Mouse (Mus musculus) layer of hippocampus, postnatal 36 days (tissue): Measurements from ENCODE around the gene Gmppa. TPM values are rescaled to one million over a fixed set of nuclear protein-coding genes. Genes with fewer than 3 reads are reported as not detected.

Experiments
- DNase-seq, 2 experiments: peaks; one replicate each; pipeline ENCODE4 v3.0.0; 2022
- total RNA-seq, 2 experiments: library from RNA; stranded (reverse); gene quantifications; 2 replicates each; pipeline ENCODE4 v1.2.3; 2021

The Gmppa gene
- total RNA-seq, 2 experiments from 2014 or later = 63.6 to 73.5 TPM

DNA sequence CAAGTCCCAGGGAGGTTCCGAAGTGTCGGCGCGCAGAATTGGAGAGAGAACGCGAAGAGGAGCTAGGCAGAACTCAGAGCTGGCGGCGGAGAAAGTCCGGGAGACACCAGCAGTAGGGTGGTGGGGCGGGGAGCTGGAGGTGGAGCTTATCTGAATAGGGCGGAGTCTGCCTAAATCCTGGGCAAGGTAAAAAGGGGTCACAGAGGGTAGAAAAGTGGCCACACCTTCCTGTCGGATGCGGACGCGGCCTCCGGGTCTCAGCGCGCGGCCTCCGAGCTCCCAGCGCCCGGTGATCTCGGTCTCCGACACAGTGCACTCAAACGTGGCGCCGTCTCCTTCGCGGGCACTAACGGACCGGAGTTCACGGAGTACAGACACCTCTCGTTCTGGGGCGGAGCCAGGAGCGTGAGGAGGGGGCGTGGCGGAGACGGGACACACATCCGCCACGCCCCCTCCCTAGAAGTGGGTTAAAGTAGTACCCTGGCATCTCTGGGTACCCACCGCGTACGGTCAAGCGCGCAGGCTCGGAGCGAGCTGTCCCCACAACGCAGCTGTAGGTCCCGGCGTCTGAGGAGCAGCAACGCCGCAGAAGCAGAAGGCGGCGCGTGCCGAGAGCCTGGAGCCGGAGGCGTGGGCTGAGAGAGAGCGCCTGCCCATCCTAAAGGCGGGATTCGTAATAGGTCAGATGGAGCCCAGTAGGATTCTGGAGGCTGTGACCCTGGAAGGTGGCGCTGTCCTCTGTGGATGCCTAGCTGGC, 51.9 kb downstream of the Gmppa start:
- peak; percentile 47 to 50 for DNase-seq

DNA sequence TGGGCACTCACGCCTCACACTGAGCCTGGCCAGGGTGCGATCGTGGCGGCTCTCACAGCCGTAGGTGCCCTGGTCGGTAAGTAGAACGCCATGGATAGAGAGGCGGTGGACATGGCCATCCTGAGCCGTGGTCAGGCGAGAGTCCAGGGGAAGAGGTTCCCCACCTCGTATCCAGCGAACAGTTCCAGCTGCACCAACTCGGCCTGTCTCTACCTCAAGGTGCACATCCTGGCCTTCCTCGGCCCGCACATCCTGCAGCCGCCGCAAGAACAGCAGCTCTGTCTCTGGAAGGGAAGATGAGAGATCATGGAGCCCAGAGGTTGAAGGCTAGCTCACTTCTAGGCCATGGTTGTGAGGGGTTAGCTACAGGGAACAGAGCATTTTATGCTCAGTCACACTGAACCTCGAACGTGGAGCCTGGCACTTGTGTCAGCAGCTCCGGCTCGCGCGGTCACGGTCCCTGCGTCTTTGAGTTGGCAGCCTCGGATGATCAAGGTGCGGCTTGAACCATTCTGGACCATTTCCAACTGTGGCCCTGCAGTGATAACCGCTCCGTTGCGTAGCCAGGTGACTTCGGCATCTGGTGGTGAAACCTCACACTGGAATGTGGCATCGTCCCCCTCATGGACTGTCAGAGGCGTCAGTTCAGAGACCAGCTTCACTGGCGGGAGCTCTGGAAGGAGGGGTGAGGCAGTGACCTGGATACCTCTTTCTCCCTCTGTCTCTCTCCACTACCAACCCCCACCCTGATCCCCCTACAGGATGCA, 55.2 kb downstream of the Gmppa start:
- DNase-seq = no peak

- DNase-seq = no peak
These were observed 56.9 kb downstream of the Gmppa start for GRCm38 (mm10) chr1:75492579-75493170.

Other genes starting within 250 kb of the Gmppa start
- gene Ankzf1, start 243.8 kb upstream of the Gmppa start, total RNA-seq = 10 to 100 TPM; 25.4 to 28.1 TPM
- gene Atg9a, start 243.7 kb upstream of the Gmppa start, total RNA-seq = 100 to 1,000 TPM; 113 to 114 TPM
- 10 to 100 TPM; 13.0 to 19.1 TPM for gene Glb1l, start 225.1 kb upstream of the Gmppa start, total RNA-seq
- 10 to 100 TPM; 88.0 to 89.0 TPM for gene Stk16, start 225.1 kb upstream of the Gmppa start, total RNA-seq
- 100 to 1,000 TPM; 517 to 555 TPM for gene Tuba4a, start 216.1 kb upstream of the Gmppa start, total RNA-seq
- gene A630095N17Rik, start 203.8 kb upstream of the Gmppa start, total RNA-seq = not detected
- gene Dnajb2, start 199.5 kb upstream of the Gmppa start, total RNA-seq = 10 to 100 TPM; 74.3 to 75.8 TPM
- gene Ptprn, start 171.4 kb upstream of the Gmppa start, total RNA-seq = 100 to 1,000 TPM; 372 to 375 TPM
- gene Resp18, start 157.5 kb upstream of the Gmppa start, total RNA-seq = 100 to 1,000 TPM in 1 of 2 experiments, 10 to 100 TPM in 1; 81.7 to 106 TPM
- 10 to 100 TPM; 39.4 to 46.7 TPM for gene Dnpep, start 117.9 kb upstream of the Gmppa start, total RNA-seq
- gene Des, start 75.6 kb upstream of the Gmppa start, total RNA-seq = 1 to 10 TPM in 1 of 2 experiments, under 1 TPM in 1; 0.72 to 1.1 TPM
- gene Speg, start 60.6 kb upstream of the Gmppa start, total RNA-seq = 100 to 1,000 TPM; 166 to 180 TPM
- gene Asic4, start 14.5 kb downstream of the Gmppa start, total RNA-seq = 1 to 10 TPM; 6.5 to 7.4 TPM
- gene Chpf, start 43.4 kb downstream of the Gmppa start, total RNA-seq = 10 to 100 TPM; 76.8 to 82.8 TPM
- gene Tmem198, start 43.6 kb downstream of the Gmppa start, total RNA-seq = 10 to 100 TPM; 68.8 to 71.4 TPM
- 10 to 100 TPM; 24.1 to 26.3 TPM for gene Obsl1, start 70.5 kb downstream of the Gmppa start, total RNA-seq
- 10 to 100 TPM; 16.4 to 16.6 TPM for gene Inha, start 71.1 kb downstream of the Gmppa start, total RNA-seq
- gene Stk11ip, start 85.6 kb downstream of the Gmppa start, total RNA-seq = 10 to 100 TPM; 26.7 to 27.7 TPM
- 100 to 1,000 TPM; 104 to 109 TPM for gene Slc4a3, start 110.3 kb downstream of the Gmppa start, total RNA-seq